Mouse (Mus musculus): ENCODE measurements around the gene Cdcp2. TPM values are rescaled to one million over a fixed set of nuclear protein-coding genes. Genes with fewer than 3 reads are reported as not detected.

The Cdcp2 gene
- polyA plus RNA-seq, 1 experiment from 2014 or later: not detected

DNA sequence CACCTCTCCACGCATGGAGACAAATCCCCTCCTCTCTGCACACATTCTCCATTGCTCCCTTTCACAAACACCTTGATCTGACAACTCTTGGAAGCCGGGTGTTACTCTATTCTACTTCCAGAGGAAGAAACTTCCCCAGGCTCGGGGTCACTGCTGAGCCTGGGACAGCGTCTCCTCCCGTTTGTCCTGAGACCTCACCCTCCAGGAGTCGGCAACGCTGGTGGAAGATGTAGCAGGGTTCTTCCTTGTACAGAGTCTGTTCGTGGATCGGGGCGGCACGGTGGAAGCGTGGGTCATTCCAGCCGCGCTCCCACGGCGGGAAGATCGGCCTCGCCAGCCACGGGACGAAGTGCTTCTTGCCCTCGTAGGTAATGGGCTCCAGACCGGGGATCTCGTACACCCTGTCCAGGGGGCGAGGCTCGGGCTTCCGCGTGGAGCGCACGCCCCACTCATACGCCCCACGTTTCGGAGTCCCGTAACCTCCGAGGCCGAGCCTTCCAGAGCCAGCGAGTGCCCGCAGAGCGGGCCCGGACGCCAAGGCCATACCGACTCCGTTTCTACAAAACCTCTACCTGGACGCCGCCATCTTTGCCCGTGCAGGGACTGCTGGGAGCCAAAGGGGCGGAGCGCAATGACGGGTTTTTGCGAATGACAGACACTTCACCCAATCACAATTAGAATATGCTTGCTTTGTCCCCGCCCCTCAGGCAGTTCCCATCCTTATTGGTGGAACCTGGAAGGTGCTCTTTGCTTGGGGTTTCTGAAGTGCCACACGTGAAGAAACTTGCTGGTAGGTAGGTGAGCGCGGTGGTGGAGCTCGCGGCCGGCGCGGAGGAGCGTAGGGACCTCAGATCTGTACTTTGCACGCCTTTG is 30.2 kb upstream of the Cdcp2 start, which contains the start of the genes Mrpl37 and Cyb5rl:
TSS of gene Mrpl37 (minus strand) at position 617 of the 873 bp plus-strand sequence.
TSS of gene Cyb5rl (plus strand) at position 737 of the 873 bp plus-strand sequence.
- H3K9me3 ChIP-seq (replicated peaks): no peaks in the 10 kb centered on the region
- peaks cover 14% of the 10 kb centered on the region for H3K4me1 ChIP-seq (replicated peaks)
- peak within 1 kb of the TSS; percentile 90 for H3K4me2 ChIP-seq
- ATAC-seq (replicated peaks; ENCODE audit: insufficient number of reproducible peaks, insufficient read depth, low FRiP score, low read depth): peak; percentile 99
- H3K4me3 ChIP-seq: peak within 1 kb of the TSS; percentile 81
- H3K36me3 ChIP-seq: peaks cover 25% of the 10 kb centered on the region
- H3K27me3 ChIP-seq: no peaks in the 10 kb centered on the region
- H3K27ac ChIP-seq: peak within 1 kb of the TSS; percentile 56; the same call in 1 of the 2 replicates
- peak within 1 kb of the TSS; percentile 87 for H3K9ac ChIP-seq
- under 1% methylated on average over 60 of the region's 60 CpGs for WGBS

DNA sequence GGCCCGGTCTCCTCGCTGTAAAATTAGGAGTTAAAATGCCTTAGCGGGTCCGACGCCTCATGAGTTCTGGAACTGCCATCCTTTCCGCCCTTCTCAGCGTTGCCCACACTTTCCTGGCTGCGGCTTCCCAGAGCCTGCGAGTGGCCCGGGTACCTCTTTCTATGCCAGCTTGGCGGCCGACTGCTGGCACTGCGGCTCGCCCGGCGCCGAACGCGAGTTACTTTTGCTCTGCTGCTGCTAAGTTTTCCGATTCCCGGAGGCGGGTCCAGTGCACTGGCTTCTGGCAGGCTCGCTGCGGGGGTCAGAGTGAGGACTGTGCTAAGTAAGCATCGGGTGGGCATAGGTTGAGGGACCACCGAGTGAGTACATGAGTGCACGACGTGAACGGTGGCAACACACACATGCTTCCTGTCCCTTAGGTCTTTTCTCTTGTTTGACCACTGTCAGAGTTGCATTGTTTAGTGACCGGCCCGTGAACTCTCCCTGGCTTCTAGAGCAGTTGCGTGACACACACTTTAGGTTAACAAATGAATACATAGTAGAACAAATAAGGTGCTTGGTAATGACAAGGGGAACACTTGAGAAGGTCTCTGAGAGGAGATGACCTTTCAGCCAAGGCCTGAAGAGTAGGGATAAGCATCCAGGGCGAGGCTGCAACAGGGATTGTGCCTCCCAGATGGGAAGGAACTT is 29.4 kb upstream of the Cdcp2 start:
- peak; percentile 29 for ATAC-seq (replicated peaks; ENCODE audit: insufficient number of reproducible peaks, insufficient read depth, low FRiP score, low read depth)
- Histone ChIP-seq H3K9me3 (replicated peaks) (no peaks in the 10 kb centered on the region), H3K27me3 (no peaks in the 10 kb centered on the region), H3K4me1 (replicated peaks) (peaks cover 14% of the 10 kb centered on the region), H3K9ac (peak overlapping the region; percentile 67), H3K36me3 (peaks cover 17% of the 10 kb centered on the region), H3K4me2 (peak overlapping the region; percentile 90), H3K27ac (0 out of 2 replicates have a peak overlapping the region, but pooled peaks have one; percentile 8), H3K4me3 (peak overlapping the region; percentile 81)
- 4% methylated on average over 33 of the region's 33 CpGs for whole genome bisulfite sequencing

DNA sequence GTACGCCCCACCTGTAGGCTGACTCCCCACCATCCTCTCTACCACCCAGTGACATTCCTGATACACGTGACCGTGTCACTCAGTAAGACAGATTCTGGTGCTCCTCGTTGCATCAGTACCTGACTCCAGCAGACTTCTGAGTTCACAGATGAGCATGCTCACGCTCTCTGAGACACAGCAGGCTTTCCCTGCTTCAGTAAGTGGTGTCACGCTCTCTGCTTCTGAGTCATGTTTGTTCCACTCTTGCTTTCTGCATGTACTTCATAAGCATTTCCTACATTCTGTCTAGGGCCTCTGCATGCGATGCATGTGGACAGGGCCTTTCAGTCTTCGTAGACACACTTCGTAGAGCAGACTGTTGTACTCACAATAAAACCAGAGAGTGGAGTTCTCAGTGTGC is 24.3 kb upstream of the Cdcp2 start:
- H3K4me3 ChIP-seq: no peak overlapping the region
- 77% methylated on average over 9 of the region's 9 CpGs for whole genome bisulfite sequencing

DNA sequence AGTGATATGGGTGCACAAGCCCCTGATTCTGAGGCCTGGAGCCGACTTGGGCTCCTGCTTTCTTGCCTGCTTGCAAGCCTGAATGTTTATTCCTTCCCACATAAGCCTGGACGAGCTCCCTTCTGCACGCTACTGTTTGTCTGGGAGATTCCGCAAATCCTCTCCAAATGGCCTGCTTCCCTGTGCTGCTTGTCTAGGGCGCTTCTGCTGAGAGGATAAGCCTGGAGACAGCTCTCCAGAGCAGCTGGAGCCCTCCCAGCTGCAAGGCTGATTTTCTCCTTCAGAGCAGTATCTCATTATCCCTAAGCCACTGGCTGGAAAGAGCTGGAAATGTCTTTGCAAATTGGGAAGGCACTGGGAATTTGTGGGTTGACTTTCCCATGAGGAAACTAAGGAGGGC is 21.2 kb upstream of the Cdcp2 start:
- ATAC-seq (replicated peaks; ENCODE audit: insufficient number of reproducible peaks, insufficient read depth, low FRiP score, low read depth): no peak

More for the DNA sequence above, 24.3 kb upstream of the Cdcp2 start:
- no peaks in the 10 kb centered on the region for H3K36me3 ChIP-seq
- no peaks in the 10 kb centered on the region for H3K9me3 ChIP-seq (replicated peaks)
- ATAC-seq (replicated peaks; ENCODE audit: insufficient number of reproducible peaks, insufficient read depth, low FRiP score, low read depth): no peak
- peaks cover 4% of the 10 kb centered on the region; the same call in 1 of the 2 replicates for H3K4me1 ChIP-seq (replicated peaks)
- no peak overlapping the region for H3K9ac ChIP-seq
- H3K4me2 ChIP-seq: no peak overlapping the region
- H3K27me3 ChIP-seq: no peaks in the 10 kb centered on the region
- no peak overlapping the region for H3K27ac ChIP-seq

DNA sequence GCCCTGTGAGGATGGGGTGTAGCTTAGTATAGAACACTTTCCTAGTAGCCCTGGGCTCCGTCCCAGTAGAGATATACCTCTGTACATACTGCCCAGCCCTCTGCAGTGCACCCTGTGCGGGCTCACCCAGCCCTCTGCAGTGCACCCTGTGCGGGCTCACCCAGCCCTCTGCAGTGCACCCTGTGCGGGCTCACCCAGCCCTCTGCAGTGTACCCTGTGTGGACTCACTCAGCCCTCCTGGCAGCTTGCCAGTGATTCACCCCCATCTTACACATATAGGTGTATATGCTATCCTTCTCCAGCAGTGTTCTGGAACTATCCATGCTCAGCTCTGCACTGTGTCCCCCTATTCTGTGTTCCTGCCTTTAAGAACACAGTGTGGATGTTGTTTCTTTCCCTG is 17.8 kb upstream of the Cdcp2 start:
- H3K9me3 ChIP-seq (replicated peaks): no peaks in the 10 kb centered on the region
- WGBS: 82% methylated on average over 4 of the region's 4 CpGs
- no peak for ATAC-seq (replicated peaks; ENCODE audit: insufficient number of reproducible peaks, insufficient read depth, low FRiP score, low read depth)
- no peak overlapping the region for H3K4me2 ChIP-seq
- H3K4me3 ChIP-seq: no peak overlapping the region
- H3K27me3 ChIP-seq: no peaks in the 10 kb centered on the region
- peaks cover 7% of the 10 kb centered on the region; the same call in 1 of the 2 replicates for H3K4me1 ChIP-seq (replicated peaks)
- H3K27ac ChIP-seq: no peak overlapping the region
- no peaks in the 10 kb centered on the region for H3K36me3 ChIP-seq
- H3K9ac ChIP-seq: no peak overlapping the region

More for the DNA sequence above, 21.2 kb upstream of the Cdcp2 start:
- Histone ChIP-seq H3K9ac (no peak overlapping the region), H3K27me3 (no peaks in the 10 kb centered on the region), H3K27ac (no peak overlapping the region), H3K4me3 (no peak overlapping the region), H3K36me3 (no peaks in the 10 kb centered on the region), H3K4me2 (no peak overlapping the region), H3K4me1 (replicated peaks) (peaks cover 7% of the 10 kb centered on the region; the same call in 1 of the 2 replicates), H3K9me3 (replicated peaks) (no peaks in the 10 kb centered on the region)
- 63% methylated on average over 5 of the region's 5 CpGs for WGBS

DNA sequence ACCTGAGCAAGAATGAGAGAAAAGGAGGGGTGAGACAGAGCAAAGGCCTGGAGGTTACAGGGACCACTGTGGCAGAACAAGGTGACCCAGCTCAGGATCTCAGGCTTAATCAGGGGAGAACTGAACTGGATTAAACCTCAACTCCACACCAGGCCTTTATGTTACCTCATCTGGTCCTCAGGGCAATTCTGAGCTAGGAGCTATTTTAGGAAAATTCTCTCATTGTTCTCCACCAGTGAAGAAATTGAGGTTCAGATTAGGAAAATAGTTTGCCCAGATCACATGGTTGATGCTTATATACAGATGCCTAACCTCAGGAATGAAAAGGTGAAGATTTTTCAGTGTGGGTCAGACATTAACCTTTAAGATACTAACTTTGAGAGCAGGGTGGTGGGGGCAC is 17.0 kb upstream of the Cdcp2 start:
- Histone ChIP-seq H3K27me3 (no peaks in the 10 kb centered on the region), H3K4me2 (no peak overlapping the region), H3K9ac (no peak overlapping the region), H3K4me3 (no peak overlapping the region), H3K4me1 (replicated peaks) (peaks cover 15% of the 10 kb centered on the region), H3K27ac (0 out of 2 replicates have a peak overlapping the region, but pooled peaks have one; percentile 22), H3K36me3 (no peaks in the 10 kb centered on the region), H3K9me3 (replicated peaks) (no peaks in the 10 kb centered on the region)
- no peak for ATAC-seq (replicated peaks; ENCODE audit: insufficient number of reproducible peaks, insufficient read depth, low FRiP score, low read depth)

DNA sequence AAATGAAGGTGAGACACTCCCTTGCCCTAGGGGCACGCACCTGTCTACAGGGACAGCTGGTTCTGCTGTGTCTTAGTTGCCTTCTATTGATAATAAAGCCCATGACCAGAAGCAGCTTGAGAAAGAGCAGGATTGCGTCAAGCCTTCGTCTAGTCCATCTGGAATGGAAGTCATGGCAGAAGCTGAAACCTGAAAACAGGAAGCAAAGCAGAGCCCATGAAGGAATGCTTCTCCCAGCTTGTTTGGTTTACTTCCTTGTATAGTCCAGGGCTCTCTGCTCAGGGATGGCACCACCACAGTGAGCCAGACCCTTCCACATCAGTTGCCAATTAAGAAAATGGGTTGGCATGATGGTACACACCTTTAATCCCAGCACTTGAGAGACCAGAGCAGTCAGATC is 14.5 kb upstream of the Cdcp2 start:
- Histone ChIP-seq H3K9ac (no peak overlapping the region), H3K9me3 (replicated peaks) (no peaks in the 10 kb centered on the region), H3K4me3 (no peak overlapping the region), H3K4me2 (no peak overlapping the region), H3K27me3 (no peaks in the 10 kb centered on the region), H3K36me3 (no peaks in the 10 kb centered on the region), H3K27ac (no peak overlapping the region), H3K4me1 (replicated peaks) (peaks cover 18% of the 10 kb centered on the region)
- ATAC-seq (replicated peaks; ENCODE audit: insufficient number of reproducible peaks, insufficient read depth, low FRiP score, low read depth): no peak
- 85% methylated on average over 3 of the region's 3 CpGs for WGBS

DNA sequence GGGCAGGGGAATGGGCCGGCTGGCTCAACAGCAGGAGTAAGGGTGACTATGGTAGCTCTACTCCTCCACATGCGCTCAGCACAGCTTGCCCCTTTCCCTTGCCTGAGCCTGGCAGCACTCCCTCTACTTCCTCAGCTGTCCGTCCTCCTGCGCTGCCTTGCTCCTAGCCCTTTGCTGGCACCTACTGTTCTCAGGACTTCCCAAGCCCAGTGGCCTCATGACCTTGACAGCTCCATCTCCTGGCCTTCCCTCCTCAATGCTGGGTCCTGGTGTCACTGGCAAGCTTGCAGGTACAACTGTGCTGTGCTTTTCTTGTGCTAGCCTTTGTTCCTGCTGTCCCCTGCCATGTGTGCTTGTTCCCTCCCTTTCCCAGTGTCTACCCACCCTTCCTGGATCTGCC is 13.6 kb upstream of the Cdcp2 start:
- no peaks in the 10 kb centered on the region for H3K27me3 ChIP-seq
- no peak for ATAC-seq (replicated peaks; ENCODE audit: insufficient number of reproducible peaks, insufficient read depth, low FRiP score, low read depth)
- H3K4me3 ChIP-seq: no peak overlapping the region
- H3K4me1 ChIP-seq (replicated peaks): peaks cover 18% of the 10 kb centered on the region
- no peak overlapping the region for H3K9ac ChIP-seq
- 83% methylated on average over 4 of the region's 4 CpGs for WGBS
- H3K27ac ChIP-seq: no peak overlapping the region
- no peak overlapping the region for H3K4me2 ChIP-seq
- no peaks in the 10 kb centered on the region for H3K36me3 ChIP-seq
- no peaks in the 10 kb centered on the region for H3K9me3 ChIP-seq (replicated peaks)

DNA sequence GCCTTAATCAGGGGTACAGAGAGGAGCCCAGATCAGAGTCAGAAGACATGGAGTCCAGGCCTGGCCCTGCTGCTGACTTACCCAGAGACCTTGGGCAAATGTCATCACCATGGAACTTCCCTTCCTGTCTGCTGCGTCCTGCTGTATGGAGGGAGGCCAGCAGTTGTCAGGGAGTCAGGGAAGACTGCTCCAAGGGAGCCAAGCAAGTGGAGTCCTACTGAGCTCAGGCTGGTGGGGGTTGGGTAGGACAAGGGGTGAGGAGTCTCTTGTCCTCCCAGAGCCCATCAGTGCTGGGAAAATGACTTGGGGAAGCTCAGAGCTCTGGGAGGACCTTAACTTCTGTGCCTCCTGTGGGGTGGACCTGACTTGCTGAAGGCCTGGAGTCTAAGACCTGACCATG is 12.3 kb upstream of the Cdcp2 start:
- Histone ChIP-seq H3K9me3 (replicated peaks) (no peaks in the 10 kb centered on the region), H3K4me3 (no peak overlapping the region), H3K9ac (no peak overlapping the region), H3K27ac (no peak overlapping the region), H3K27me3 (no peaks in the 10 kb centered on the region), H3K36me3 (no peaks in the 10 kb centered on the region), H3K4me2 (no peak overlapping the region), H3K4me1 (replicated peaks) (peaks cover 17% of the 10 kb centered on the region)
- ATAC-seq (replicated peaks; ENCODE audit: insufficient number of reproducible peaks, insufficient read depth, low FRiP score, low read depth): no peak
- WGBS: 23% methylated on average over 1 of the region's 1 CpGs

DNA sequence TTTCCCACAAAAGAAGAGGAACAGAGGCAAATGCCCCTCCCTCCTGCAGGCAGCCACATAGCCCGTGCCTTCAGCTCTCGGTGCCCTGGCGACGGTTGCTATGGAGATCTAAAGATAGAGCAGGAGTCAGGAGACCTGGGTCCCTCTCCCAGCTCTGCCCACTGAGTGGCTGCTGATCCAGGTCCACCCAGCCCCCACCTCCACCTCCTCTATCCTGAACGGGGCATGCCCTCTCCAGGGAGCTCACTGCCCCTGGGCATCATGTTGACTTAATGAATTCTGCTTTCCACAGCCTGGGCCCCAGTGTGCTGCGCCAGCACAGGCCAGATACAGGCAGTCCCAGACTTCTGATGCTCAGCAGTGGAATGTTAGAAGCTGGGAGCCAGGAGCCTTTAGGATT is 11.8 kb upstream of the Cdcp2 start:
- Histone ChIP-seq H3K27ac (no peak overlapping the region), H3K4me3 (no peak overlapping the region), H3K27me3 (no peaks in the 10 kb centered on the region), H3K4me2 (no peak overlapping the region), H3K9ac (no peak overlapping the region), H3K4me1 (replicated peaks) (peaks cover 12% of the 10 kb centered on the region), H3K36me3 (no peaks in the 10 kb centered on the region), H3K9me3 (replicated peaks) (no peaks in the 10 kb centered on the region)
- peak; percentile 64 for ATAC-seq (replicated peaks; ENCODE audit: insufficient number of reproducible peaks, insufficient read depth, low FRiP score, low read depth)
- WGBS: 17% methylated on average over 6 of the region's 6 CpGs

DNA sequence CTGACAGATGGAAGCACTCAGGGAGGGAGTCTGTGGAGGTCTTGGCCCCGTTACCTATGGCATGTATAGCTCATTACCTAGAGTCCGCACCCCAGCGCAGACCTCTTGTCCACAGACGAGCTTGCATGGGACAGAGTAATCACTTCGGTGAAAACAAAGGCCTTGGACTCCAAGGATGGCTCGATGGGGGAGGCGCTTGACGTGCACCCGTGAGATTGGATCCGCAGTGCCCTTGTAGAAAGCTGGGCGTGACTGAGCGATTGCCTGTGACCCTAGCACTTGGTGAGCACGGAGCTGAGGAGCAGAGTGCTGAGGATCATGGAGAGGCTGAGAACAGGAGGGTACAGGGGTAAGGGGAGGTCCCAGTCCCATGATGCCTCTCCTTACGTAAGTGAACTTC is 5.0 kb upstream of the Cdcp2 start:
- no peak overlapping the region for H3K4me2 ChIP-seq
- H3K27me3 ChIP-seq: no peaks in the 10 kb centered on the region
- no peak overlapping the region for H3K4me3 ChIP-seq
- no peak overlapping the region for H3K27ac ChIP-seq
- H3K9ac ChIP-seq: no peak overlapping the region
- H3K9me3 ChIP-seq (replicated peaks): no peaks in the 10 kb centered on the region
- no peaks in the 10 kb centered on the region for H3K36me3 ChIP-seq
- no peak for ATAC-seq (replicated peaks; ENCODE audit: insufficient number of reproducible peaks, insufficient read depth, low FRiP score, low read depth)
- peaks cover 4% of the 10 kb centered on the region; the same call in 1 of the 2 replicates for H3K4me1 ChIP-seq (replicated peaks)
- WGBS: 81% methylated on average over 14 of the region's 14 CpGs
